Mouse (Mus musculus): Measurements from ENCODE around the gene Ung. TPM values are rescaled to one million over a fixed set of nuclear protein-coding genes. Genes with fewer than 3 reads are reported as not detected.

Ung gene
- total RNA-seq, 2 experiments from 2014 or later, result 4.9 to 5.5 TPM

DNA sequence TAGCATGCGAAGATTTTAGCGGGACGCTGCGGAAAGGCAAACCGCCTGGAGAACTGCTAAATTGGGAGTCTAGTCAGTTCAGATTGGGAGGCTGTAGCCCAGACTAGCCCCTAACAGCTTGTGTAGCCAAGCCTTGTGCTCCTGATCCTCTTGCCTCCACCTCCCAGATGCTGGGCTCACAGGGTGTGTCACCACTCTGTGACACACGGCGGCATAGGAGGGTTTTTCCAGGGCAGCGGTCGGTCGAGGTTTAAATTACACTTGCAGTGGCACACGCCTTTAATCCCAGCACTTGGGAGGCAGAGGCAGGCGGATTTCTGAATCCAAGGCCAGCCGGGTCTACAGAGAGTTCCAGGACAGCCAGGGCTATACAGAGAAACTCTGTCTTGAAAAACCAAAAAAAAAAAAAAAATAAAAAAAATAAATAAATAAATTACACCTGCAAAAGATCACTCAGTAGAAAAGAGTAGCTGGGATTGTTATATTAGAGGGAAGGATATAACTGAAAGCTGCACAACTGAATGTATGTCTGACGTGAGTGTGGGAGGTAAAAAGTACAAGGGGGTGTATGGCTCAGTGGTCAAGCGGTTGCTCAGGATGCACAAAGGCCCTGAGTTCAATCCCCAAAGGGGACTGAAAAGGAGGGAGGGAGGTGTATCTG lies 506 bp upstream of the Ung start:
- intact Hi-C loops (cut with DNase I), result no loop called here

DNA sequence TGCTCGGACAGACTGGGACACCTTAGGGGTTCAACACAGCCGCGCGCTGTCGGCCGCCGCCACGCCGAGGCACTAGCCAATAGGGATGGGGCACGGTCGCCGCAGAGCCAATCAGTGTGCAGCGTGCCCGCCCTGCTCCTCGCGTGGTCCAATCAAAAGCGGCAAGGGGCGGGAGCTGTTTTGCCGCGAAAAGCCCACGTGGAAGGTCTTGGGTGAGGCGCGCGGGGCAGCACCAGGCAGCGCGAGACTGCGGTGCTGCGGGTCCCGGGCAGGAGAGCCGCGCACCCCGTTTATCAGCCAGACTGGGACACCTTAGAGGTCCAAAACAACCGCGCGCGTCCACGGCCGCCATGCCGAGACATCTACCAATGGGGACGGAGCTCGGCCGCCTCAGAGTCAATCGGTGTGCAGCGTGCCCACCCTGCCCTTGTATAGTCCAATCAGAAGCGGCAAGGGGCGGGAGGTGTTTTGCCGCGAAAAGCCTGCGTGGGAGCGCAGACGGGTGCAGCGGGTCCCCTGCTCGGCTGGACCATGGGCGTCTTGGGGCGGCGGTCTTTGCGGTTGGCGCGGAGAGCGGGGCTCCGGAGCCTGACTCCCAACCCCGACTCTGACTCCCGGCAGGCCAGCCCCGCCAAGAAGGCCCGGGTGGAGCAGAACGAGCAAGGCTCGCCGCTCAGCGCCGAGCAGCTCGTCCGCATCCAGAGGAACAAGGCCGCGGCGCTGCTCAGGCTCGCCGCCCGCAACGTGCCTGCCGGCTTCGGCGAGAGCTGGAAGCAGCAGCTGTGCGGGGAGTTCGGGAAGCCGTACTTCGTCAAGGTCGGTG lies 723 bp downstream of the Ung start:
- intact Hi-C loops (cut with DNase I), result no loop called here
- DNase-seq (ENCODE audit: low spot score in 2 of 2), result peak; percentile 93 to 95

More for the DNA sequence above, 506 bp upstream of the Ung start:
- no peak for DNase-seq (ENCODE audit: low spot score in 2 of 2)

GRCm38 (mm10) chr5:114131521-114131840 lies 1.3 kb downstream of the Ung start:
- intact Hi-C loops (cut with DNase I), result no loop called here
- DNase-seq (ENCODE audit: low spot score in 2 of 2), result peak; percentile 21 to 39

- intact Hi-C loops (cut with DNase I), result no loop called here
Measured at GRCm38 (mm10) chr5:114132841-114133240, 2.7 kb downstream of the Ung start.

DNA sequence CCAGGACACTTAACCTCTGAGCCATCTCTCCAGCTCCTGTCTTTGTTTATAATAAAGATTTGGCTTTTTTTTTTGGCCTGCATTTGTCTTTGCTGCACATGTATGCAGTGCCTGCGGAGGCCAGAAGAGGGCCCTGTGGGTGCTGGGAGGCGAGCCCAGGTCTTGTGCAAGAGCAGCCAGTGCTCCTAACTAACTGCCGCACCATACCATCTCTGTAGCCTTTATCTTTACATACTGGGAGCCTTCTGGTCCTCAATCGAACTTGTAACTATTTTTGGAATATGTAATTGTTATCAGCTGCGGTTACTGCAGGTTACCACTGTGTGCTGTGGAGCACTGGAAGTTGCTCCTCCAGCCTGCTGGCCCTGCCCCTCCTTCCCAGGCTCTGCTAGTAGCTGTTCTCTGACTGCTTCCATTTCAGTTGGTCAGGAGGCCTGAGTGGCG lies 3.9 kb downstream of the Ung start:
- intact Hi-C loops (cut with DNase I), result no loop called here
- DNase-seq (ENCODE audit: low spot score in 2 of 2), result peak; percentile 38 to 50

More at GRCm38 (mm10) chr5:114132841-114133240, 2.7 kb downstream of the Ung start:
- DNase-seq (ENCODE audit: low spot score in 2 of 2), result no peak

DNA sequence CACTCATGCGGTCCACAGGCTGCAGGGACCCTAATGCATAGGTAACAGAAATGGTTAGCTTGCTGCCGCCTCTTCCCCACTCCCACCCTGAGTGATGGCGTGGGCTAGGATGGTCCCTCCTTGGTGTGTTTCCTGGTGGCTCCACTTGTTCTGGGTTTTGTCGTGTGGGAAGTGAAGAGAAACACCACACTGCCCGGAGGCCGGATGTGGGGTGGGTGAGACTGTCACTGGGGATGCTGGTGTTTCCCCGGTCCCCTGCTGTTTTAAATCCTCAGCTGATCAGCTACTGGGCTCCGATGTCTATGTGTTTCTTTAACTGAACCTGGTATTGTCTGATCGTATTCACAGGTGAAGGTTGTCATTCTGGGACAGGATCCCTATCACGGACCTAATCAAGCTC lies 5.3 kb downstream of the Ung start:
- no peak for DNase-seq (ENCODE audit: low spot score in 2 of 2)
- intact Hi-C loops (cut with DNase I), result no loop called here

DNA sequence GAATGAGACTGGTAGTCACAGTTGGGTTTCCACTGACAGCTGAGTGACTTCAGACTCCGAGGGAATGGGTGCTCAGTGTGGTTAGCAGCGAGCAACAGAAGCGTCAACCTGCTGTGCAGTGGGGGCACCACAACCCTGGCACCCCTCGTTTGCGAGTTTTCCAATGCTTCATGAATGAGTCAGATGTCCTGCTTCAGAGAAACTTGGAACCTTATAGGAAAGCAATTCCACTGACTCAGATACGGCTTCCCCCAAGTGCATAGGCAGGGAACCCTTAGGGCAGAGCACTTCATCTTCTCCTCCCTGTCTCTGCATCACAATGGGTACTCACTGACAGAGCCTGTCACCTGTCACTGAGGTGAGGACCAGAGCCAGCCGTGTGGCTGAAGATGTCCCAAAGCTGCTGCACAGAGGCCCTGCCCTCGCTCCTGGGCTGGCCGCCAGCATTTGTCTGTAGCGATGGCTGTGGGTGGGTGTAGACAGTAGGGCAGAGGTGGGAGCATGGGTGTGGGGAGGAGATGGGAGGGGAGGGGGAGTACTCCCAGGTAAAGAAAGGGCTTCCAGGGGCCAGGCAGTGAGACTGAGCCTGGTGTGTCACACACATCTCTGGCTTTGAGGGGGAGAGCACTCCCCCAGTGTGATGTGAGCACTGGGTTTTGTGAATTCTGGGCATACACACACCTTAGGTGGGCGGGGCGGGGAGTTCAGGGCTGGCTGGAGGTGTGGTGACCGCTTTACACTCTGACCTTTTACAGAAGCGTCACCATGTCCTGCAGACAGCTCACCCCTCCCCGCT lies 7.5 kb downstream of the Ung start:
- intact Hi-C loops (cut with DNase I), result no loop called here
- no peak for DNase-seq (ENCODE audit: low spot score in 2 of 2)

- no peak for DNase-seq (ENCODE audit: low spot score in 2 of 2)
- intact Hi-C loops (cut with DNase I), result no loop called here
Measured at GRCm38 (mm10) chr5:114138277-114139164, 8.3 kb downstream of the Ung start.

DNA sequence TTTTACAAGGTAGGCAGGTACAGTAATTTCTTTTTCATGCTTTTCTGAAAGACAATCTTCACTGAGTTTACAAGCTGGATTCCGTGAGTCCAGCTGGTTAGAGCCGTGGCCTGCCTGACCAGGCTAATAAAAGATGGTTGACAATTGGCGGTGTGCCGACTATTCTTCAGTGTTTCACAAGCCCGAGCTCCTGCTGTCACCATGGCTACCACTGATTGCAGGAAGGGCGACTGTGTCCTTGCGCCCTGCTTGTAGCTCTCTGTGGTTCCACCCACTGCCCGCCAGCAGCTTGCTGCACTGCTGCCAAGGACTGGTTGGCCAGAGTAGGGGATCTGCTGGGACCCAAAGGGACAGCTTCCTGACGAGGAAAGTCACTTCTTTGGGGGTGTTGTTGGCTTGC lies 9.0 kb downstream of the Ung start:
- DNase-seq (ENCODE audit: low spot score in 2 of 2), result peak; percentile 80 to 88
- intact Hi-C loops (cut with DNase I), result no loop called here

DNA sequence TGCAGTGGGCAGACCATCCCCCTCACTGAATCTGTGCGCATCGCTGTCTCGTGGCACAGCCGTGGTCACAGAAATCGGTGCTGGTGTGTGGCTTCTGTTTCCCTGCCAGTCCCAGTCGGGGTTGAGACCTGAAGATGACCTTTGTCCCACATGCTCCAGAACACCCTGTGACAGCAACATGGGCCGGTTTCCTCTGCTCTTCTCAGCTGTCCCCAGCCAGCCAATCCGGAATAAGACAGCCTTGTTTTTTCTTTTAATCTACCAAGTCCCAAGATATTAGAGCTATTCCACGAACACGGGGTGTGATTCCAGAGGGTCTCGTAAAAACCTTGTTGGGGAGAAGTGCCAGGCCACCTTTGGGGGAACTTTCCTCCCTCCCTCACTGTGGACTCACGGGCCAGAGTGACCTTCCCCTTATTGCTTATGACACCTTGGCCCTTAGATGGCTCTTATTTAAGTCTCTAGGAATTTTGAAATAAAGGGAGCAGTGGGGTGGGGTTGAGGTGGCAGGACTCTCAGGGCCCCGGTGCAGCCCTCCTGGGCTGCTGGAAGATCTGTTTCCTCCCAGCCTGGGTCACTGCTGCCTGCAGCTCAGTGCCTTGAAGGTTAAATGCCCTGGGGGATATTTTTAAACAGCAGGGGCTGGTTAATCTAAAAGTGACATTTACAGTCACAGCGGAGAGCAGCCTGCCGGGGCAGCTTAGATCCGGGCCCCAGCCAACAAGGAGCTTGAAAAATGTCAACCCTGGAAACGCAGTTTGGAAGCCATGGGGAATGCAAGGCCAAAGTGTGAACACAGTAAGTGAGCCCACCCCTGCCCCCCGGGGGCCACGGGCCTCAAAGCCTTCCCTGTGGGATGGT lies 16.1 kb downstream of the Ung start, which contains the start of gene Acacb:
Acacb (plus strand) TSS at position 508 of the 861 bp plus-strand sequence.
- DNase-seq (ENCODE audit: low spot score in 2 of 2), result no peak
- intact Hi-C loops (cut with DNase I), result no loop called here

DNA sequence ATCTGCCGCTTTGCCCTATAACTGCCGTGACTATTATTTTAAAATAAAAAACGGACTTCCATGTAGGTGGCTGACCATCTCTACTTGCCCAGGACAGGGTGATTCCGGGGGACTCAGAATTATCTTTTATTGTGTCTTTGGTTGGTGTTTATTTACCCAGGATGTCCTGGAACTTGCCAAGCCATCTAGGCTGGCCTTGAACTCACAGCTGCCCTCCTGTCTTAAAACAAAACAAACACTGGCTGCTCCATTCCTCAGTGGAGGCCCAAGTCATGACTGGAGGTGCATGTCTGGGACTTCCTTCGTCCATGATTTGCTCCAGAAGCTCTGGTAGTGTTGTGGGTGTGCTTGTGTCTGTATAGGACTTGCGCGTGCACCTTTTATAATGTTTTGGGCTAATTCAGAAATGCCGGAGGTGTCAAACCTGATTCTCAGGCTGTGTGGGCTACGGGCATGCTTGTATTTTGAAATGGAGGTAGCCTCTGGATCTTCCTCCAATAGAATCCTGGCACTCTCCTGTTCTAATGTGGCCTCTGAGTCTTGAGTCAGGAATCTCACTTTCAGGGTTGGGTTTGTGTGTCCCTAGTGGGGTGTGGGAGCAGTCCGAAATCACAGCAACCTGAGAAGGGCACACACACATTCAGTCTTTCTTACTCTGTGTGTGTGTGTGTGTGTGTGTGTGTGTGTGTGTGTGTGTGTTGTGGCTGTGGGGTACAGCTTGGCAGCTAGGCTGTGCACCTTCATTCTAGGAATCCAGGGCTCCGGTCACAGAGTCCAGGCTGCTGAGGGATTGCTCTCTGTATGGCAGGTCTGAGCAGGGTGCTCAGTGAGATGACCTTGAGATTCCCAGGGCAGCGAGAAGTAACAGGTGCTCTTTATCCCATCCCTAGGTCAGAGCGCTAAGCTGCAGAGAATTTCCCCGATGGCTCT lies 17.1 kb downstream of the Ung start:
- intact Hi-C loops (cut with DNase I), result no loop called here
- no peak for DNase-seq (ENCODE audit: low spot score in 2 of 2)

DNA sequence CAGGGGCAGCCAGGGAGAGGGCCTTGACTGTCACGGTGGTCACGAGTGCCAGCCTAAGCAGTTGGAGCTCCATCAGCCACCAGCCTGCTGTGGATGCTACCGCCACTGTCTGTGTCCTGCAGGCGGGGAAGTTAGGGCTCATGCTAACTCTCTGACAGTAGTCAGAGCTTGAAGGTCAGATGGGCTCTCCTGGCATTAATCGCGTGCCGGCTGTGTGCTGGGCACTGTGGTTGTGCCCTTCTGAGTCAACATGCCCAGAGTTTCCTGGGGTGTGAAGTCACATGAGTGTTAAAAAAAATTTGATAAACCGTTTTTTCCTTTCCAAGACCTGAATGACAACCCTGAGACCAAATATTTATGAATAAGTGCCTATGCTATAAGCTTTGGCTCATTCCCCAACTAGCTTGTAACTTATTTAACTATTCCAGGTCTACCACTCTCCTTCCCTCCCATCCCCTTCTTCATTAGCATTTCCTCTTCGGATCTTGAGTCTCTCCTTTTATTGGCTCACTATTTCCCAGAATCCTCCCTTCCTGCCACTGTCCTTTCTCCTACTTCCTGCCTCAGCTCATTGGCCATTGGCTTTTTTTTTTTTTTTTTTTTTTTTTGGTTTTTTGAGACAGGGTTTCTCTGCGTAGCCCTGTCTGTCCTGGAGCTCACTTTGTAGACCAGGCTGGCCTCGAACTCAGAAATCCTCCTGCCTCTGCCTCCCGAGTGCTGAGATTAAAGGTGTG lies 22.3 kb downstream of the Ung start:
- intact Hi-C loops (cut with DNase I), result no loop called here
- DNase-seq (ENCODE audit: low spot score in 2 of 2), result no peak

- intact Hi-C loops (cut with DNase I), result no loop called here
- DNase-seq (ENCODE audit: low spot score in 2 of 2), result no peak
Measured at GRCm38 (mm10) chr5:114153490-114153889, 23.3 kb downstream of the Ung start.

- intact Hi-C loops (cut with DNase I), result no loop called here
- no peak for DNase-seq (ENCODE audit: low spot score in 2 of 2)
Measured at GRCm38 (mm10) chr5:114154765-114155164, 24.6 kb downstream of the Ung start.

GRCm38 (mm10) chr5:114155168-114155933 lies 25.2 kb downstream of the Ung start:
- intact Hi-C loops (cut with DNase I), result no loop called here
- DNase-seq (ENCODE audit: low spot score in 2 of 2), result no peak

DNA sequence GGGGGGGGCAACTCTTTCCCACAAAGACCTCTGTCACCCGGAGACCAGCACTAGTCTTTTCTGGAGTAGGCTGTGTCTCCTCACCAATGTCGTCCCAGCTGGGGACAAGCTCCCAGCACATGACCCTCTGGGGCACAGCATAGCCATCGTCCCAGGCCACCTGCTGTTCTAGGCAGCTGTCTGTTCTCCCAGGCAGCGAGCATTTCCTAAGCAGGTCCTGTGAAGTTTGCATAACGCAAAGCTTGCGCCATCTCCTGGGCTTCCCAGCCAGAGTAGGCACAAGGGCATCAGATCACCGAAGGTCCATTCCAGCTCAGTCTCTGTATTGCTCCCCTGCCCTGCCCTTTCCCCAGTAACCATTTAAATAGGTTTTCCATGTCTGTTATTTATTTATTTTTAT lies 27.1 kb downstream of the Ung start:
- no peak for DNase-seq (ENCODE audit: low spot score in 2 of 2)
- intact Hi-C loops (cut with DNase I), result no loop called here

All from left cerebral cortex, postnatal 14 days (tissue).